Mouse (Mus musculus) liver, postnatal 0 days (tissue): ENCODE measurements around the gene Troap. TPM values are rescaled to one million over a fixed set of nuclear protein-coding genes. Genes with fewer than 3 reads are reported as not detected.
A peak's percentile ranks its signal among the peaks of the same experiment; 100 is the strongest.

ENCODE experiments used
- ATAC-seq: fragments of 200-750 bp; cut with Nextera tagmentation; 2 replicates; pipeline ENCODE4 v1.8.0; 2017; ENCODE audit warnings: mild to moderate bottlenecking, moderate library complexity
- DNase-seq: peaks from one replicate; pipeline ENCODE4 v3.0.0-alpha.2; 2016
- H3K27ac ChIP-seq: fragments of 300-500 bp; sonication (generic); 2 replicates; pipeline ENCODE4 v1.5.1; 2014; ENCODE audit warnings: antibody characterized with exemption, moderate library complexity, mild to moderate bottlenecking, low read depth
- H3K27me3 ChIP-seq: fragments of 300-500 bp; sonication (generic); 2 replicates; pipeline ENCODE4 v1.6.1; 2014; ENCODE audit warnings: low read length, control low read depth, mixed read lengths; ENCODE audit not compliant: insufficient read depth
- H3K36me3 ChIP-seq: fragments of 300-500 bp; sonication (generic); replicated peaks from 2 replicates; pipeline ENCODE4 v1.6.1; 2014; ENCODE audit warnings: mild to moderate bottlenecking, control low read depth, low read length, moderate library complexity, mixed read lengths; ENCODE audit not compliant: insufficient read depth
- H3K4me1 ChIP-seq: fragments of 300-500 bp; sonication (generic); 2 replicates; pipeline ENCODE4 v1.6.1; 2014; ENCODE audit warnings: antibody characterized with exemption, mild to moderate bottlenecking, control low read depth; ENCODE audit not compliant: insufficient read depth
- H3K4me2 ChIP-seq: fragments of 300-500 bp; sonication (generic); 2 replicates; pipeline ENCODE4 v1.6.1; 2014; ENCODE audit warnings: low read depth, mild to moderate bottlenecking, low read length, moderate library complexity, mixed read lengths
- H3K4me3 ChIP-seq: fragments of 300-500 bp; sonication (generic); 2 replicates; pipeline ENCODE4 v1.5.1; 2014; ENCODE audit warnings: low read depth, low read length
- H3K9ac ChIP-seq: fragments of 300-500 bp; sonication (generic); replicated peaks from 2 replicates; pipeline ENCODE4 v1.6.1; 2014; ENCODE audit warnings: mild to moderate bottlenecking, moderate library complexity
- H3K9me3 ChIP-seq: fragments of 300-500 bp; sonication (generic); 2 replicates; pipeline ENCODE4 v1.6.1; 2016; ENCODE audit warnings: mild to moderate bottlenecking, control low read depth, low read length, mixed read lengths
- CTCF ChIP-seq: sonication (generic); IDR thresholded peaks from 2 replicates; pipeline ENCODE4 v1.5.1; 2016; ENCODE audit warnings: antibody characterized with exemption, low read depth
- EP300 ChIP-seq: IDR thresholded peaks from 2 replicates; pipeline ENCODE4 v1.6.1; 2016; ENCODE audit warnings: antibody characterized with exemption, low read depth, mild to moderate bottlenecking
- WGBS: fragments of 180-500 bp; shearing (Covaris S2); extraction: QIAGEN DNeasy Blood & Tissue Kit; methylation state at CpG from one replicate; pipeline ENCODE4 v1.1.7; 2014; ENCODE audit not compliant: insufficient replicate concordance; 5-methylcytosine and 5-hydroxymethylcytosine counted together
- polyA plus RNA-seq: library from polyadenylated mRNA; unstranded; fragments of >200 nt; fragmentation: Nextera tagmentation; extraction: Ambion mirVana; gene quantifications from 2 replicates; pipeline ENCODE4 v1.2.1, GENCODE M21; 2015

Gene Troap
- 5.6 and 6.7 TPM in 2 replicates for polyA plus RNA-seq

DNA sequence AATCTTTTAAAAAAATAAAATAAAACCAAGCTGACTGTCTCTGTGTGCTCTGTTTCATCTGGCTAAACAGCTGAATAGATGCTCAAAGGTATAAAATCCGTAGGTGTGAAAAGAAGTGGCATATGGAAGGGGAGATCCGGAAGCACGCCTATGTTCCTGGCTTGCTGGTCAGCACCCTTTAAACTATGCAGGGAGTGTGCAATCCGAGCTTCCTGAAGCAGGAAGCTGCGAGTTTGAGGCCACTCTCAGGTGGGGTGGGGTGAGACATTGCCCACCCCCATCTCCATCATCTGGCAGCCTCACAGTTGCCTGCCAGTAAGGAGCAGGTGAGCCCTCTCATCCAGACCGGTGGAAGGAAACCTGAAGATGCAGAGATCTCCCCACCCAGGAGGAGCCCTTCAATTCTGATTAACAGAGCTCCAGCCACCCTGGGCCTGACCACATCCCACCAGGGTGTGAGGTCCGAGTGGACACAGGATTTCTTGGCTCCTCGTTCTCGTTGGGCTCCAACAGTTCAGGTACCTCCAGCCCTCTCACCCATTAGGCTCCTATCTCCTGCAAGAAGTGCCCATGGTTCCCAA, at the start of gene Troap:
Troap (plus strand) TSS at position 557 of the 581 bp plus-strand sequence.
- 21% methylated on average over 9 of the region's 9 CpGs for WGBS
- no peaks in the 10 kb centered on the region for H3K27me3 ChIP-seq
- ATAC-seq (peak; percentile 29), DNase-seq (no peak)
- H3K36me3 ChIP-seq: peaks cover 13% of the 10 kb centered on the region; the same call in 1 of the 2 replicates
- TF ChIP-seq EP300 (no peak), CTCF (no peak)
- H3K27ac ChIP-seq: peak within 1 kb of the TSS; percentile 89
- H3K9me3 ChIP-seq: no peaks in the 10 kb centered on the region
- peak within 1 kb of the TSS; percentile 78 for H3K4me2 ChIP-seq
- H3K9ac ChIP-seq: peak within 1 kb of the TSS; percentile 78
- peak within 1 kb of the TSS; percentile 69 for H3K4me3 ChIP-seq
- peaks cover 10% of the 10 kb centered on the region for H3K4me1 ChIP-seq

- Histone ChIP-seq H3K4me3 (no peak overlapping the region), H3K4me2 (no peak overlapping the region), H3K27ac (no peak overlapping the region), H3K4me1 (peaks cover 12% of the 10 kb centered on the region), H3K9me3 (no peaks in the 10 kb centered on the region), H3K27me3 (no peaks in the 10 kb centered on the region), H3K36me3 (no peaks in the 10 kb centered on the region), H3K9ac (no peak overlapping the region)
- WGBS: 18% methylated on average over 7 of the region's 8 CpGs
- TF ChIP-seq CTCF (peak; percentile 84), EP300 (no peak)
- ATAC-seq (no peak), DNase-seq (peak; percentile 89)
These were observed 49.6 kb upstream of the Troap start for GRCm38 (mm10) chr15:99024668-99025314.

- Histone ChIP-seq H3K9me3 (no peaks in the 10 kb centered on the region), H3K27ac (no peak overlapping the region), H3K4me2 (no peak overlapping the region), H3K36me3 (no peaks in the 10 kb centered on the region), H3K4me3 (no peak overlapping the region), H3K9ac (no peak overlapping the region), H3K4me1 (peaks cover 12% of the 10 kb centered on the region), H3K27me3 (no peaks in the 10 kb centered on the region)
- ATAC-seq (no peak), DNase-seq (peak; percentile 13)
- no peak for TF ChIP-seq CTCF
- no peak for TF ChIP-seq EP300
- WGBS: 65% methylated on average over 13 of the region's 13 CpGs
These were observed 49.0 kb upstream of the Troap start for GRCm38 (mm10) chr15:99025414-99025813.

DNA sequence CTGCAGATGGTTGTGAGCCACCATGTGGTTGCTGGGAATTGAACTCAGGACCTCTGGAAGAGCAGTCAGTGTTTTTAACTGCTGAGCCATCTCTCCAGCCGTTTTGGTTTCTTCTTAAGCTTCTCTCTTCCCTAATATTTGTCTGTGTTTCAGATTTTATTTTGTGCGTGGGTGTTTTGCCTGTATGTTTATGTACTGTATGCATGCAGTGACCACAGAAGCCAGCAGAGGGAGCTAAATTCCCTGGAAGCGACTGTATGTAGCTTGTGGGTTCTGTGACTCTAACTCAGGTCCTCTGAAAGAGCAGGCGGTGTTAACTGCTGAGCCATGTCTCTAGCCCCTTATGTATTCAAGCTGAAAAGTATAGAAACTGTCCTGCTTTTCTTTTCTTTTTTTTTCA, 48.1 kb upstream of the Troap start:
- Histone ChIP-seq H3K4me1 (peaks cover 12% of the 10 kb centered on the region), H3K9ac (no peak overlapping the region), H3K4me2 (no peak overlapping the region), H3K36me3 (no peaks in the 10 kb centered on the region), H3K4me3 (no peak overlapping the region), H3K27me3 (no peaks in the 10 kb centered on the region), H3K9me3 (no peaks in the 10 kb centered on the region), H3K27ac (no peak overlapping the region)
- 42% methylated on average over 4 of the region's 4 CpGs for WGBS
- TF ChIP-seq EP300 (no peak), CTCF (peak; percentile 87)
- ATAC-seq (no peak), DNase-seq (peak; percentile 79)

DNA sequence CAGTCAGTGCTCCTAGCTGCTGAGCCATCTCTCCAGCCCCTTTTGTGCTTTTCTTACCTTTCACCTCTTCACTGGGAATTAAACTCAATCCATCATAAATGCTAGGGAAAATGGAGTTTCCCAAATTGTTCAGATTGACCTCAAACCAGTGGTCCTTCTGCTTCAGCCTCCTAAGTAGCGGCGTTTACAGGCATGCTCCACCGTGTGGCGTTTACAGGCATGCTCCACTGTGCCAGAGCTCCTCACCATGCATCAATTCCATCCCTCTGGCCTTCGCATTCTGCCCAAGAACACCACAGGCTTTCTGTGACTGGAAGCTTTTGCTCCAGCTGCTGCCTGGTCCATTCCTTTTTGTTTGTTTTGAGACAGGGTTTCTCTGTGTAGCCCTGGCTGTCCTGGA, 47.3 kb upstream of the Troap start:
- Histone ChIP-seq H3K36me3 (peaks cover 1% of the 10 kb centered on the region; the same call in 1 of the 2 replicates), H3K9me3 (no peaks in the 10 kb centered on the region), H3K4me1 (peaks cover 15% of the 10 kb centered on the region), H3K27me3 (no peaks in the 10 kb centered on the region), H3K4me2 (no peak overlapping the region), H3K4me3 (no peak overlapping the region), H3K9ac (no peak overlapping the region), H3K27ac (no peak overlapping the region)
- 72% methylated on average over 5 of the region's 5 CpGs for WGBS
- ATAC-seq (no peak), DNase-seq (no peak)
- TF ChIP-seq EP300: no peak
- TF ChIP-seq CTCF: 0 out of 2 replicates have a peak, but pooled peaks have one; percentile 5

GRCm38 (mm10) chr15:99028874-99029458, 45.4 kb upstream of the Troap start:
- peaks cover 29% of the 10 kb centered on the region for H3K4me1 ChIP-seq
- peak overlapping the region; percentile 95 for H3K27ac ChIP-seq
- no peaks in the 10 kb centered on the region for H3K27me3 ChIP-seq
- peaks cover 14% of the 10 kb centered on the region for H3K36me3 ChIP-seq
- H3K4me2 ChIP-seq: peak overlapping the region; percentile 96
- H3K9me3 ChIP-seq: no peaks in the 10 kb centered on the region
- peak overlapping the region; percentile 71 for H3K4me3 ChIP-seq
- H3K9ac ChIP-seq: peak overlapping the region; percentile 80
- peak; percentile 30 for DNase-seq
- under 1% methylated on average over 10 of the region's 10 CpGs for WGBS
- no peak for TF ChIP-seq EP300
- no peak for ATAC-seq
